21 mouse cellular contexts compared by ENCODE assay signal in genomic region chr6:30147753-30148152, GRCm38 (mm10).
DNase-seq lines count a peak whose midpoint lies in the region; ATAC-seq and TF ChIP-seq lines count a peak whose summit lies in the region.
"Had no signal": no experiment of that assay in that cellular context is flagged by ENCODE, and none has a peak within 500 bp of the region (broad histone marks: within the 10 kb centered on the region; RNA-seq: fewer than 3 reads in every experiment).

No protein-coding gene starts in this region.

- no peaks in the 10 kb centered on the region for H3K4me1 ChIP-seq in intestine, embryonic 15.5 days (replicated peaks)
- no peaks in the 10 kb centered on the region for H3K4me1 ChIP-seq in intestine, postnatal 0 days (replicated peaks; ENCODE audit: control insufficient read depth, insufficient read depth, low read length)
- 0 out of 2 replicates have a peak, but pooled peaks cover 3% of the 10 kb centered on the region for H3K4me1 ChIP-seq in intestine, embryonic 16.5 days (ENCODE audit: control insufficient read depth, insufficient read depth, low read length)
- H3K4me1 ChIP-seq in liver, postnatal 0 days (ENCODE audit: insufficient read depth): peaks cover 8% of the 10 kb centered on the region
- peaks cover 7% of the 10 kb centered on the region; the same call in 1 of the 2 replicates for H3K4me1 ChIP-seq in hindbrain, embryonic 12.5 days
- H3K4me1 ChIP-seq: embryonic facial prominence, embryonic 12.5 days had no signal

- H3K27me3 ChIP-seq in intestine, embryonic 15.5 days (replicated peaks): no peaks in the 10 kb centered on the region
- H3K27me3 ChIP-seq in intestine, postnatal 0 days (replicated peaks; ENCODE audit: control insufficient read depth, insufficient read depth, low read length): no peaks in the 10 kb centered on the region
- no peaks in the 10 kb centered on the region for H3K27me3 ChIP-seq in intestine, embryonic 16.5 days (replicated peaks; ENCODE audit: control insufficient read depth, insufficient read depth, low read length)
- no peaks in the 10 kb centered on the region for H3K27me3 ChIP-seq in liver, postnatal 0 days (ENCODE audit: insufficient read depth, low read length)
- H3K27me3 ChIP-seq in hindbrain, embryonic 12.5 days: no peaks in the 10 kb centered on the region
- H3K27me3 ChIP-seq: embryonic facial prominence, embryonic 12.5 days; hindbrain, embryonic 13.5 days had no signal

- TF ChIP-seq EP300 in liver, postnatal 0 days (IDR thresholded peaks at IDR 0.05; ENCODE audit: low read depth): peak; percentile 96

- H3K4me2 ChIP-seq in intestine, embryonic 15.5 days (replicated peaks): no peak overlapping the region
- H3K4me2 ChIP-seq in intestine, postnatal 0 days (replicated peaks; ENCODE audit: low read depth): no peak overlapping the region
- H3K4me2 ChIP-seq in intestine, embryonic 16.5 days (ENCODE audit: low read depth, low read length): no peak overlapping the region
- H3K4me2 ChIP-seq in liver, postnatal 0 days (ENCODE audit: low read depth, low read length): peak overlapping the region; percentile 57
- no peak overlapping the region for H3K4me2 ChIP-seq in hindbrain, embryonic 12.5 days (replicated peaks)
- H3K4me2 ChIP-seq: embryonic facial prominence, embryonic 12.5 days; hindbrain, embryonic 13.5 days; lung, embryonic 14.5 days had no signal

- no peak overlapping the region for H3K27ac ChIP-seq in intestine, embryonic 15.5 days
- no peak overlapping the region for H3K27ac ChIP-seq in intestine, postnatal 0 days (ENCODE audit: low read depth, low read length)
- no peak overlapping the region for H3K27ac ChIP-seq in intestine, embryonic 16.5 days (ENCODE audit: low read length)
- H3K27ac ChIP-seq in liver, postnatal 0 days (ENCODE audit: low read depth): peak overlapping the region; percentile 87
- no peak overlapping the region for H3K27ac ChIP-seq in hindbrain, embryonic 12.5 days
- H3K27ac ChIP-seq: embryonic facial prominence, embryonic 12.5 days; forebrain, embryonic 10.5 days; heart, adult 2 months; hindbrain, embryonic 13.5 days; kidney, postnatal 0 days had no signal

- peaks cover 3% of the 10 kb centered on the region; the same call in 1 of the 2 replicates for H3K36me3 ChIP-seq in intestine, embryonic 15.5 days
- peaks cover 26% of the 10 kb centered on the region for H3K36me3 ChIP-seq in intestine, postnatal 0 days (ENCODE audit: control insufficient read depth, insufficient read depth)
- no peaks in the 10 kb centered on the region for H3K36me3 ChIP-seq in intestine, embryonic 16.5 days (ENCODE audit: control insufficient read depth, insufficient read depth, low read length)
- H3K36me3 ChIP-seq in liver, postnatal 0 days (replicated peaks; ENCODE audit: insufficient read depth, low read length): peaks cover 41% of the 10 kb centered on the region
- H3K36me3 ChIP-seq in hindbrain, embryonic 12.5 days: peaks cover 25% of the 10 kb centered on the region

- no peaks in the 10 kb centered on the region for H3K9me3 ChIP-seq in intestine, embryonic 15.5 days
- H3K9me3 ChIP-seq in intestine, postnatal 0 days (ENCODE audit: control insufficient read depth): no peaks in the 10 kb centered on the region
- no peaks in the 10 kb centered on the region for H3K9me3 ChIP-seq in intestine, embryonic 16.5 days (ENCODE audit: control insufficient read depth, low read length)
- H3K9me3 ChIP-seq in liver, postnatal 0 days (ENCODE audit: low read length): no peaks in the 10 kb centered on the region
- H3K9me3 ChIP-seq in hindbrain, embryonic 12.5 days (replicated peaks): no peaks in the 10 kb centered on the region
- H3K9me3 ChIP-seq: embryonic facial prominence, embryonic 12.5 days; forebrain, embryonic 10.5 days; hindbrain, embryonic 13.5 days had no signal

- 87% methylated on average over 6 of the region's 6 CpGs for WGBS in intestine, embryonic 15.5 days
- WGBS in intestine, postnatal 0 days: 85% methylated on average over 6 of the region's 6 CpGs
- 81% methylated on average over 6 of the region's 6 CpGs for WGBS in intestine, embryonic 16.5 days
- WGBS in liver, postnatal 0 days (ENCODE audit: insufficient replicate concordance): 51% methylated on average over 6 of the region's 6 CpGs
- 94% methylated on average over 6 of the region's 6 CpGs for WGBS in hindbrain, embryonic 12.5 days

- H3K9ac ChIP-seq in intestine, embryonic 15.5 days: no peak overlapping the region
- H3K9ac ChIP-seq in intestine, postnatal 0 days (ENCODE audit: low read depth, low read length): no peak overlapping the region
- H3K9ac ChIP-seq in intestine, embryonic 16.5 days (ENCODE audit: low read depth, low read length): no peak overlapping the region
- H3K9ac ChIP-seq in liver, postnatal 0 days (replicated peaks): no peak overlapping the region
- H3K9ac ChIP-seq in hindbrain, embryonic 12.5 days: no peak overlapping the region
- H3K9ac ChIP-seq: embryonic facial prominence, embryonic 12.5 days; hindbrain, embryonic 13.5 days; lung, embryonic 14.5 days had no signal

- peak; percentile 77 for DNase-seq in liver, postnatal 0 days
- peak; percentile 77 to 78 for DNase-seq in spleen, postnatal 4 days (ENCODE audit: low spot score in 2 of 2)
- no peak for DNase-seq in layer of hippocampus, postnatal 10 days (ENCODE audit: low spot score in 2 of 2)
- no peak for DNase-seq in heart, adult 9 months (ENCODE audit: low spot score in 2 of 2)
- DNase-seq: adrenal gland, postnatal 14 days; cerebellum, postnatal 25 days; gastrocnemius, postnatal 10 days; heart, adult 2 months; lung, embryonic 14.5 days; lung, postnatal 4 days; midbrain, embryonic 14.5 days; thymus, adult 18-20 months had no signal

- no peak for TF ChIP-seq CTCF in intestine, postnatal 0 days (IDR thresholded peaks at IDR 0.05; ENCODE audit: low read depth)
- no peak for TF ChIP-seq CTCF in liver, postnatal 0 days (IDR thresholded peaks at IDR 0.05; ENCODE audit: low read depth)

- ATAC-seq in intestine, embryonic 15.5 days: peak; percentile 43; the same call in 1 of the 2 replicates
- ATAC-seq in intestine, postnatal 0 days: no peak
- peak; percentile 56; the same call in 1 of the 2 replicates for ATAC-seq in intestine, embryonic 16.5 days
- ATAC-seq in liver, postnatal 0 days: peak; percentile 92
- ATAC-seq in hindbrain, embryonic 12.5 days (ENCODE audit: low FRiP score): no peak

- no peak overlapping the region for H3K4me3 ChIP-seq in intestine, embryonic 15.5 days (replicated peaks)
- no peak overlapping the region for H3K4me3 ChIP-seq in intestine, postnatal 0 days (ENCODE audit: low read depth, low read length)
- H3K4me3 ChIP-seq in intestine, embryonic 16.5 days (ENCODE audit: low read length): no peak overlapping the region
- no peak overlapping the region for H3K4me3 ChIP-seq in liver, postnatal 0 days (ENCODE audit: low read depth, low read length)
- no peak overlapping the region for H3K4me3 ChIP-seq in hindbrain, embryonic 12.5 days
- H3K4me3 ChIP-seq: embryonic facial prominence, embryonic 12.5 days; forebrain, embryonic 10.5 days; heart, adult 2 months; hindbrain, embryonic 13.5 days; myocyte had no signal

Comparison
In these comparisons a context has a peak if more than half of its experiments do, and no peak if none do; other contexts are left out.
1. ATAC-seq: peak in intestine, embryonic 15.5 days (single experiment), intestine, embryonic 16.5 days (single experiment) and liver, postnatal 0 days (single experiment); none in intestine, postnatal 0 days (single experiment) and hindbrain, embryonic 12.5 days (single experiment).
2. DNase-seq: peak in liver, postnatal 0 days (single experiment) and spleen, postnatal 4 days (2 of 2); none in layer of hippocampus, postnatal 10 days (0 of 2) and heart, adult 9 months (0 of 2).